Mouse (Mus musculus) MEL (cell line): Measurements from ENCODE around the gene Atp5s. TPM values are rescaled to one million over a fixed set of nuclear protein-coding genes. Genes with fewer than 3 reads are reported as not detected.

ENCODE experiments used
- DNase-seq: peaks from one replicate; pipeline ENCODE4 v3.0.0; 2011; ENCODE audit warnings: low read depth, low spot score
- H3K27ac ChIP-seq: 2 replicates; pipeline ENCODE4 v1.5.1; 2012; ENCODE audit warnings: low read depth, mild to moderate bottlenecking, control low read depth, low read length, moderate library complexity; ENCODE audit not compliant: control insufficient read depth
- H3K27me3 ChIP-seq, 2 experiments: fragments of 150-350 bp in 1 of 2; sonication (generic) in 1 of 2; 2 replicates each; pipeline ENCODE4 v1.6.1; 2012; ENCODE audit warnings: low read length in 2 of 2, mild to moderate bottlenecking in 2 of 2, improper control_type of control experiment in 1 of 2, moderate library complexity in 1 of 2; ENCODE audit not compliant: insufficient read depth in 2 of 2, control insufficient read depth in 1 of 2
- H3K36me3 ChIP-seq, 2 experiments: 2 replicates each; pipeline ENCODE4 v1.6.1; 2012 to 2014; ENCODE audit warnings: low read length in 2 of 2, improper control_type of control experiment in 1 of 2, inconsistent platforms in 1 of 2, mild to moderate bottlenecking in 1 of 2; ENCODE audit not compliant: insufficient read depth in 2 of 2, control insufficient read depth in 1 of 2
- H3K4me1 ChIP-seq, 2 experiments: fragments of 150-350 bp in 1 of 2; sonication (generic) in 1 of 2; 2 replicates each; pipeline ENCODE4 v1.6.1; 2012; ENCODE audit warnings: low read length in 2 of 2, improper control_type of control experiment in 1 of 2, mild to moderate bottlenecking in 1 of 2; ENCODE audit not compliant: insufficient read depth in 2 of 2, control insufficient read depth in 1 of 2
- H3K4me3 ChIP-seq, 2 experiments: fragments of 150-350 bp in 1 of 2; sonication (generic) in 1 of 2; 2 replicates each; pipeline ENCODE4 v1.5.1; 2012; ENCODE audit warnings: low read depth in 2 of 2, low read length in 2 of 2, mild to moderate bottlenecking in 2 of 2, moderate library complexity in 2 of 2, control low read depth in 1 of 2, improper control_type of control experiment in 1 of 2; ENCODE audit not compliant: control insufficient read depth in 1 of 2, insufficient read depth in 1 of 2
- H3K79me2 ChIP-seq: 2 replicates; pipeline ENCODE4 v1.6.1; 2012; ENCODE audit warnings: mild to moderate bottlenecking, low read length, moderate library complexity; ENCODE audit not compliant: control insufficient read depth, poor library complexity, insufficient read depth
- H3K9ac ChIP-seq: 2 replicates; pipeline ENCODE4 v1.6.1; 2012; ENCODE audit warnings: low read depth, mild to moderate bottlenecking, control low read depth, low read length, moderate library complexity; ENCODE audit not compliant: control insufficient read depth, poor library complexity, severe bottlenecking
- H3K9me3 ChIP-seq: fragments of 150-350 bp; sonication (generic); replicated peaks from 2 replicates; pipeline ENCODE4 v1.6.1; 2012; ENCODE audit warnings: mild to moderate bottlenecking, low read length, improper control_type of control experiment, moderate library complexity; ENCODE audit not compliant: insufficient read depth
- BHLHE40 ChIP-seq: IDR thresholded peaks from 2 replicates; pipeline ENCODE4 v1.6.1; 2012; ENCODE audit warnings: low read depth, mild to moderate bottlenecking, inconsistent platforms, low read length, improper control_type of control experiment, borderline replicate concordance
- E2F4 ChIP-seq: IDR thresholded peaks from 2 replicates; pipeline ENCODE4 v1.6.1; 2011; ENCODE audit warnings: low read depth, low read length, improper control_type of control experiment, borderline replicate concordance
- ETS1 ChIP-seq: IDR thresholded peaks from 2 replicates; pipeline ENCODE4 v1.6.1; 2012; ENCODE audit warnings: low read depth, mild to moderate bottlenecking, inconsistent platforms, low read length, improper control_type of control experiment, moderate library complexity
- GATA1 ChIP-seq: IDR thresholded peaks from 2 replicates; pipeline ENCODE4 v1.6.1; 2011; ENCODE audit warnings: low read depth, low read length, improper control_type of control experiment
- HCFC1 ChIP-seq: IDR thresholded peaks from 2 replicates; pipeline ENCODE4 v1.6.1; 2012; ENCODE audit warnings: low read depth, mild to moderate bottlenecking, inconsistent platforms, low read length, improper control_type of control experiment, moderate library complexity
- MAFK ChIP-seq: IDR thresholded peaks from 2 replicates; pipeline ENCODE4 v1.6.1; 2011; ENCODE audit warnings: low read depth, mild to moderate bottlenecking, low read length, improper control_type of control experiment, borderline replicate concordance
- MAX ChIP-seq: IDR thresholded peaks from 2 replicates; pipeline ENCODE4 v1.6.1; 2011; ENCODE audit warnings: low read length, improper control_type of control experiment
- MYB ChIP-seq: IDR thresholded peaks from 2 replicates; pipeline ENCODE4 v1.6.1; 2011; ENCODE audit warnings: mild to moderate bottlenecking, low read depth, low read length, improper control_type of control experiment
- MYC ChIP-seq: IDR thresholded peaks from 2 replicates; pipeline ENCODE4 v1.6.1; 2011; ENCODE audit warnings: low read depth, mild to moderate bottlenecking, low read length, improper control_type of control experiment, moderate library complexity
- NELFE ChIP-seq: IDR thresholded peaks from 2 replicates; pipeline ENCODE4 v1.6.1; 2011; ENCODE audit warnings: low read depth, low read length, improper control_type of control experiment
- POLR2A ChIP-seq, 2 experiments: IDR thresholded peaks; 2 replicates each; pipeline ENCODE4 v1.6.1; 2011 to 2012; ENCODE audit warnings: low read length in 2 of 2, mild to moderate bottlenecking in 2 of 2, control low read depth in 1 of 2, improper control_type of control experiment in 1 of 2, low read depth in 1 of 2, moderate library complexity in 1 of 2; ENCODE audit not compliant: control insufficient read depth in 1 of 2, insufficient read depth in 1 of 2, poor library complexity in 1 of 2
- POLR2AphosphoS2 ChIP-seq: IDR thresholded peaks from 2 replicates; pipeline ENCODE4 v1.6.1; 2011; ENCODE audit warnings: low read length, improper control_type of control experiment
- RAD21 ChIP-seq: IDR thresholded peaks from 2 replicates; pipeline ENCODE4 v1.6.1; 2011; ENCODE audit warnings: mild to moderate bottlenecking, low read depth, low read length, improper control_type of control experiment
- SMC3 ChIP-seq: IDR thresholded peaks from 2 replicates; pipeline ENCODE4 v1.6.1; 2011; ENCODE audit warnings: low read depth, low read length, improper control_type of control experiment
- TAL1 ChIP-seq: IDR thresholded peaks from 2 replicates; pipeline ENCODE4 v1.6.1; 2012; ENCODE audit warnings: mild to moderate bottlenecking, inconsistent platforms, low read length, moderate library complexity, mixed read lengths
- TBP ChIP-seq: IDR thresholded peaks from 2 replicates; pipeline ENCODE4 v1.8.0; 2011; ENCODE audit warnings: low read depth, low read length, improper control_type of control experiment
- USF1 ChIP-seq: IDR thresholded peaks from 2 replicates; pipeline ENCODE4 v1.6.1; 2014; ENCODE audit warnings: low read depth, mild to moderate bottlenecking, inconsistent platforms, low read length, improper control_type of control experiment, moderate library complexity
- USF2 ChIP-seq, 2 experiments: IDR thresholded peaks; 2 replicates each; pipeline ENCODE4 v1.6.1; 2011 to 2012; ENCODE audit warnings: improper control_type of control experiment in 2 of 2, low read length in 2 of 2, borderline replicate concordance in 1 of 2, inconsistent platforms in 1 of 2, low read depth in 1 of 2, mild to moderate bottlenecking in 1 of 2; ENCODE audit not compliant: insufficient read depth in 1 of 2
- ZC3H11A ChIP-seq: IDR thresholded peaks from 2 replicates; pipeline ENCODE4 v1.6.1; 2012; ENCODE audit warnings: low read depth, mild to moderate bottlenecking, inconsistent platforms, low read length, improper control_type of control experiment
- ZMIZ1 ChIP-seq: IDR thresholded peaks from 2 replicates; pipeline ENCODE4 v1.6.1; 2012; ENCODE audit warnings: low read depth, mild to moderate bottlenecking, inconsistent platforms, low read length, improper control_type of control experiment, moderate library complexity
- ZNF384 ChIP-seq: IDR thresholded peaks from 2 replicates; pipeline ENCODE4 v1.6.1; 2012; ENCODE audit warnings: low read depth, mild to moderate bottlenecking, inconsistent platforms, low read length, improper control_type of control experiment
- polyA plus RNA-seq, 2 experiments: library from polyadenylated mRNA; stranded (reverse) in 1 of 2; unstranded in 1 of 2; fragments of >175 nt in 1 of 2; fragments of >200 nt in 1 of 2; gene quantifications; 2 replicates each; pipeline versions ENCODE4 v1.2.1 to v1.2.4; 2012; ENCODE audit warnings: low replicate concordance in 2 of 2, low read depth in 1 of 2; ENCODE audit not compliant: insufficient read length in 2 of 2, insufficient read depth in 1 of 2, missing spikeins in 1 of 2
- total RNA-seq: library from RNA; depleted of rRNA; stranded (reverse); fragments of 300-350 nt; gene quantifications from 2 replicates; pipeline ENCODE4 v1.2.3, GENCODE M21; 2012

Gene Atp5s
- total and polyA plus RNA-seq, 3 experiments: 12.7 to 13.7 TPM; not detected in 1

DNA sequence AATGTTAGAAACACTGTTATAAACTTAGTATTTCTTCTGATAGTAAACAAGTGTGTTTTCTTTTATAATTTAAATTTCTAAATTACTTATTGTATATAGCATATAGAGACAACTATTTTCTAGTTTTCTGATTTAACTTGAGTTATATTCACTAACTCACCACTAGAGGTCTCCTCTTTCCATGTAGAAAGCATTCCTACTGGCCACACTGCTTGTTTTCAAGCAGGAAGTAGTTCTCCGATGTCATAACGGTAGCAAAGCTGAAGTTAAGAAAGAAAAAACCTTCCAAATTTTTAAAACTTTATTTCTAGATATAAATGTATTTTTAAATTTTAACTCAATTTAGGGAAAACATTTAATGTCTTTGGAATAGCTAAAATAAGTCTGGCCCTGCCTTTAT is 8.8 kb downstream of the Atp5s start (continued):
- TF ChIP-seq ZMIZ1 (no peak), SMC3 (peak; percentile 89), USF2 (IDR thresholded peaks at IDR 0.05; ENCODE audit: borderline replicate concordance in 1 of 2, insufficient read depth in 1 of 2, low read depth in 1 of 2, low read length in 2 of 2) (no peak), RAD21 (peak; percentile 96), POLR2A (IDR thresholded peaks at IDR 0.05; ENCODE audit: control insufficient read depth in 1 of 2, insufficient read depth in 1 of 2, low read depth in 1 of 2, low read length in 2 of 2, poor library complexity in 1 of 2) (no peak; a peak in 1 of 4 replicates), BHLHE40 (no peak), MAX (no peak), MYC (peak; percentile 84), ZC3H11A (peak; percentile 91), GATA1 (no peak), E2F4 (no peak), TAL1 (no peak), MYB (peak; percentile 69; the same call in 1 of the 2 replicates)
- TF ChIP-seq, all 39 proteins: peak for 14

DNA sequence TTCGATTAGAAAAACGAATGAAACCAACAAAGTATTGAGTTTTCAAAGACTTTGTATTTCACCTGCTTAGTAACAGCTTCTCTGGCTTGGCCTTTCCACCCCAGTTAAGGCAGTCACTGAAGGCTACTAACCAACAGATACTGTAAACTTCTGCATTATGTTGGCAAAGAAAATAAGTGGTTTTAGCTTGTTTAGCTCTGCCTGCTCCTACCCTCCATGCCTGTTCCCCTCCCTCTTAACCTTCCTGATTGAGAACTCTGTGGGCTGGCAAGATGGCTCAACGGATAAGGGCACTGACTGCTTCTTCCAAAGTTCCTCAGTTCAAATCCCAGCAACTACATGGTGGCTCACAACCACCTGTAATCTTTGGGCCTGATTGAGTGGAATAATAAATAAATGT is 9.2 kb downstream of the Atp5s start:
- H3K4me3 ChIP-seq: peak overlapping the region; percentile 32 to 48
- no peaks in the 10 kb centered on the region; a peak in 1 of 4 replicates for H3K4me1 ChIP-seq
- no peaks in the 10 kb centered on the region for H3K9me3 ChIP-seq
- TF ChIP-seq MYB (no peak), TBP (peak; percentile 74), POLR2A (IDR thresholded peaks at IDR 0.05; ENCODE audit: control insufficient read depth in 1 of 2, insufficient read depth in 1 of 2, low read depth in 1 of 2, low read length in 2 of 2, poor library complexity in 1 of 2) (no peak), GATA1 (peak; percentile 37; the same call in 1 of the 2 replicates), MAFK (no peak), ZNF384 (no peak; the same call in 1 of the 2 replicates)
- peaks cover 0 to 2% of the 10 kb centered on the region in 2 experiments; a peak in 1 of 4 replicates for H3K36me3 ChIP-seq
- peak; percentile 64 for DNase-seq
- H3K79me2 ChIP-seq: no peaks in the 10 kb centered on the region
- H3K27ac ChIP-seq: peak overlapping the region; percentile 81
- peak overlapping the region; percentile 50 for H3K9ac ChIP-seq
- no peaks in the 10 kb centered on the region for H3K27me3 ChIP-seq

DNA sequence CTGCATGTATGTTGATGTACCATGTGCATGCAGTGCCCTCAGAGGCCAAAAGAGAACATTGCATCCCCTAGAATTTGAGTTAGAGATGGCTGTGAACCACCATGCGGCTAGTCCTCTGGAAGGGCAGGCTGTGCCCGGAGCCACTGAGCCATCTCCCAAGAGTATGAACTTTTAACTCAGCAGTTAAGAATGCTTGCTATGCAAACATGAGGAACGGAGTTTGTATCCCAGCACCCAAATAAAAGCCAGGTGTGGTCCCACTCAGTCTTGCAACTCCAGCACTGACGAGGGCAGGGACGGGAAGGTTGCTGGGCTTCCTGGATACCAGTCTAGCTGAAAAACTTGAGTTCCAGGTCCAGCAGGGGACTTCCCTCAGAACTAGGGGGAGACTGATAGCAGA is 17.2 kb downstream of the Atp5s start:
- Histone ChIP-seq H3K9me3 (no peaks in the 10 kb centered on the region), H3K4me3 (no peak overlapping the region), H3K27me3 (no peaks in the 10 kb centered on the region), H3K9ac (no peak overlapping the region), H3K79me2 (no peaks in the 10 kb centered on the region), H3K36me3 (no peaks in the 10 kb centered on the region; a peak in 1 of 4 replicates), H3K4me1 (peaks cover 0 to 2% of the 10 kb centered on the region in 2 experiments; a peak in 1 of 4 replicates), H3K27ac (no peak overlapping the region)
- no peak for DNase-seq
- TF ChIP-seq NELFE (no peak), GATA1 (no peak), USF1 (no peak), ETS1 (no peak), POLR2A (IDR thresholded peaks at IDR 0.05; ENCODE audit: control insufficient read depth in 1 of 2, insufficient read depth in 1 of 2, low read depth in 1 of 2, low read length in 2 of 2, poor library complexity in 1 of 2) (no peak), BHLHE40 (no peak), MAX (no peak), HCFC1 (no peak), POLR2AphosphoS2 (no peak), MYB (no peak), ZNF384 (no peak)
